Mouse (Mus musculus): ENCODE measurements around the gene Gm960. TPM values are rescaled to one million over a fixed set of nuclear protein-coding genes. Genes with fewer than 3 reads are reported as not detected.

Gene Gm960
- polyA plus RNA-seq, 1 experiment from 2014 or later: 1.1 TPM

- Histone ChIP-seq H3K27ac (replicated peaks in 1 of 2; ENCODE audit: control insufficient read depth in 1 of 2, insufficient read depth in 1 of 2, low read depth in 2 of 2, low read length in 2 of 2) (no peak overlapping the region), H3K4me2 (ENCODE audit: low read length) (no peak overlapping the region), H3K9me3 (ENCODE audit: control insufficient read depth, low read length) (no peaks in the 10 kb centered on the region), H3K4me3 (ENCODE audit: control insufficient read depth in 1 of 2, insufficient read depth in 1 of 2, low read depth in 1 of 2, low read length in 2 of 2) (no peak overlapping the region), H3K4me1 (ENCODE audit: control insufficient read depth in 2 of 2, insufficient read depth in 2 of 2, low read length in 2 of 2) (no peaks in the 10 kb centered on the region), H3K9ac (ENCODE audit: low read length) (no peak overlapping the region), H3K36me3 (ENCODE audit: control insufficient read depth, insufficient read depth, low read length) (no peaks in the 10 kb centered on the region), H3K27me3 (ENCODE audit: control insufficient read depth, insufficient read depth, low read length) (no peaks in the 10 kb centered on the region)
- 69% methylated on average over 11 of the region's 11 CpGs for WGBS
- no peak for ATAC-seq (ENCODE audit: insufficient number of reproducible peaks, insufficient read depth, low FRiP score, low read depth)
Observed at GRCm38 (mm10) chr19:4646917-4647492, 51.5 kb downstream of the Gm960 start.

GRCm38 (mm10) chr19:4644271-4644670 is 54.2 kb downstream of the Gm960 start:
- Histone ChIP-seq H3K27me3 (ENCODE audit: control insufficient read depth, insufficient read depth, low read length) (no peaks in the 10 kb centered on the region), H3K27ac (replicated peaks in 1 of 2; ENCODE audit: control insufficient read depth in 1 of 2, insufficient read depth in 1 of 2, low read depth in 2 of 2, low read length in 2 of 2) (no peak overlapping the region), H3K9ac (ENCODE audit: low read length) (no peak overlapping the region), H3K4me3 (ENCODE audit: control insufficient read depth in 1 of 2, insufficient read depth in 1 of 2, low read depth in 1 of 2, low read length in 2 of 2) (no peak overlapping the region), H3K4me1 (ENCODE audit: control insufficient read depth in 2 of 2, insufficient read depth in 2 of 2, low read length in 2 of 2) (no peaks in the 10 kb centered on the region), H3K4me2 (ENCODE audit: low read length) (no peak overlapping the region), H3K9me3 (ENCODE audit: control insufficient read depth, low read length) (no peaks in the 10 kb centered on the region), H3K36me3 (ENCODE audit: control insufficient read depth, insufficient read depth, low read length) (no peaks in the 10 kb centered on the region)
- ATAC-seq (ENCODE audit: insufficient number of reproducible peaks, insufficient read depth, low FRiP score, low read depth): no peak
- WGBS: 43% methylated on average over 10 of the region's 10 CpGs

DNA sequence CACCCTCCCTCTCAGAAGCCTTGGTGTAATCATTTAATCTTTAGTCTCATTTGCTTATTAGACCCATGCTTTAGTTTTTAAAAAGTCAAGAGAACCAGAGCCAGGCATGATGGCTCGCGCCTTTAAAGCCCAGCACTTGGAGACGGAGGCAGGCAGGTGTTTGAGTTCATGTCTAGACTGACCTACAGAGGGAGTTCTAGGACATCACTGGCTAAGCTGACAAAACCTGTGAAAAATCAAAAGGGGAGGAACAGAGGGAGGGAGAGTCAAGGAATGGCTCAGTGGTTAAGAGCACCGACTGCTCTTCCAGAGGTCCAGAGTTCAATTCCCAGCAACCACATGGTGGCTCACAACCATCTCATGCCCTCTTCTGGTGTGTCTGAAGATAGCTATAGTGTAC is 62.5 kb downstream of the Gm960 start:
- H3K4me1 ChIP-seq (ENCODE audit: control insufficient read depth in 2 of 2, insufficient read depth in 2 of 2, low read length in 2 of 2): no peaks in the 10 kb centered on the region
- H3K4me3 ChIP-seq (ENCODE audit: control insufficient read depth in 1 of 2, insufficient read depth in 1 of 2, low read depth in 1 of 2, low read length in 2 of 2): no peak overlapping the region
- H3K9ac ChIP-seq (ENCODE audit: low read length): no peak overlapping the region
- H3K27ac ChIP-seq (replicated peaks in 1 of 2; ENCODE audit: control insufficient read depth in 1 of 2, insufficient read depth in 1 of 2, low read depth in 2 of 2, low read length in 2 of 2): no peak overlapping the region
- H3K4me2 ChIP-seq (ENCODE audit: low read length): no peak overlapping the region
- no peaks in the 10 kb centered on the region for H3K9me3 ChIP-seq (ENCODE audit: control insufficient read depth, low read length)
- H3K27me3 ChIP-seq (ENCODE audit: control insufficient read depth, insufficient read depth, low read length): peaks cover 9% of the 10 kb centered on the region
- 59% methylated on average over 4 of the region's 4 CpGs for WGBS
- ATAC-seq (ENCODE audit: insufficient number of reproducible peaks, insufficient read depth, low FRiP score, low read depth): no peak
- H3K36me3 ChIP-seq (ENCODE audit: control insufficient read depth, insufficient read depth, low read length): no peaks in the 10 kb centered on the region

- H3K9me3 ChIP-seq (ENCODE audit: control insufficient read depth, low read length): no peaks in the 10 kb centered on the region
- no peak overlapping the region for H3K27ac ChIP-seq (replicated peaks in 1 of 2; ENCODE audit: control insufficient read depth in 1 of 2, insufficient read depth in 1 of 2, low read depth in 2 of 2, low read length in 2 of 2)
- no peak for ATAC-seq (ENCODE audit: insufficient number of reproducible peaks, insufficient read depth, low FRiP score, low read depth)
- H3K4me2 ChIP-seq (ENCODE audit: low read length): no peak overlapping the region
- H3K27me3 ChIP-seq (ENCODE audit: control insufficient read depth, insufficient read depth, low read length): no peaks in the 10 kb centered on the region
- peaks cover 5 to 13% of the 10 kb centered on the region in 2 experiments; a peak in 3 of 4 replicates for H3K4me1 ChIP-seq (ENCODE audit: control insufficient read depth in 2 of 2, insufficient read depth in 2 of 2, low read length in 2 of 2)
- H3K9ac ChIP-seq (ENCODE audit: low read length): no peak overlapping the region
- WGBS: 3% methylated on average over 1 of the region's 1 CpGs
- peaks cover 3% of the 10 kb centered on the region; the same call in 1 of the 2 replicates for H3K36me3 ChIP-seq (ENCODE audit: control insufficient read depth, insufficient read depth, low read length)
- H3K4me3 ChIP-seq (ENCODE audit: control insufficient read depth in 1 of 2, insufficient read depth in 1 of 2, low read depth in 1 of 2, low read length in 2 of 2): no peak overlapping the region
Observed at GRCm38 (mm10) chr19:4628819-4629218, 69.6 kb downstream of the Gm960 start.

DNA sequence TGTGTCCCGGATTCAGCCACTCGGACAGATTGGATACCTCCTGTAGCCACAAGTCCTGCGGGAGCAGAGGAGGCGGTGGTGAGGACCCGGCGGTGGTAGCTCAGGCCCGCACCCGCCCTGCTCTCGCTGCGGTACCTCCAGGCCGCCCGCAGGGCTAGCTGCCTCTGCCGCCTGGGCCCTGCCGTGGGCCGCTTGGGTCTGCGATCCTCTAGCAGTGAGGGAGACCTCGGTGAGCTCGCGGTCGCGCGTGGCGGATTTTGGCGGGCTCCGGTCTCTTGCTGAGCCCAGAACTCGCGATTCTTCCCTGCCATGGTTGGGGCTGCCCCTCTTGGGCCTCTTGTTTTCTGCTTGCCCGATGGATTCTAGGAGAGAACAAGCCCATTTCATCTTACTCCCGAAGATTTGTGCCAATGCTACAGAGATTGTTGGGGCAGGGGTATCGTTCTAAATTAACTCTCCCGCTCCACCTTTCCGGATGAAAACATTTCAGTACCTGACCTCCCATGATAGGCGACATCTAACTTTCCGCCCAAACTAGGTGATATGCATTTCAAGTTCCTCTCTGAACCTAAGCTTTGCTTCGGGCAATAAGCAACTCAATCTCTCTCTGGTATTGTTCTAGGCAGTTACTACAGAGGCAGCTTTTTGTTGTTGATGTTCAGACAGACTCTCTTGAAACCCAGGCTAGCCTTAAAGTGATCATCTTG is 72.5 kb downstream of the Gm960 start:
- Histone ChIP-seq H3K4me1 (ENCODE audit: control insufficient read depth in 2 of 2, insufficient read depth in 2 of 2, low read length in 2 of 2) (peaks cover 5 to 13% of the 10 kb centered on the region in 2 experiments; a peak in 3 of 4 replicates), H3K4me2 (ENCODE audit: low read length) (peak overlapping the region; percentile 73), H3K36me3 (ENCODE audit: control insufficient read depth, insufficient read depth, low read length) (peaks cover 28% of the 10 kb centered on the region), H3K27ac (replicated peaks in 1 of 2; ENCODE audit: control insufficient read depth in 1 of 2, insufficient read depth in 1 of 2, low read depth in 2 of 2, low read length in 2 of 2) (peak overlapping the region; percentile 77 to 80), H3K9ac (ENCODE audit: low read length) (peak overlapping the region; percentile 90), H3K27me3 (ENCODE audit: control insufficient read depth, insufficient read depth, low read length) (no peaks in the 10 kb centered on the region), H3K4me3 (ENCODE audit: control insufficient read depth in 1 of 2, insufficient read depth in 1 of 2, low read depth in 1 of 2, low read length in 2 of 2) (peak overlapping the region; percentile 78 to 82), H3K9me3 (ENCODE audit: control insufficient read depth, low read length) (no peaks in the 10 kb centered on the region)
- 2% methylated on average over 35 of the region's 35 CpGs for WGBS
- ATAC-seq (ENCODE audit: insufficient number of reproducible peaks, insufficient read depth, low FRiP score, low read depth): peak; percentile 48

DNA sequence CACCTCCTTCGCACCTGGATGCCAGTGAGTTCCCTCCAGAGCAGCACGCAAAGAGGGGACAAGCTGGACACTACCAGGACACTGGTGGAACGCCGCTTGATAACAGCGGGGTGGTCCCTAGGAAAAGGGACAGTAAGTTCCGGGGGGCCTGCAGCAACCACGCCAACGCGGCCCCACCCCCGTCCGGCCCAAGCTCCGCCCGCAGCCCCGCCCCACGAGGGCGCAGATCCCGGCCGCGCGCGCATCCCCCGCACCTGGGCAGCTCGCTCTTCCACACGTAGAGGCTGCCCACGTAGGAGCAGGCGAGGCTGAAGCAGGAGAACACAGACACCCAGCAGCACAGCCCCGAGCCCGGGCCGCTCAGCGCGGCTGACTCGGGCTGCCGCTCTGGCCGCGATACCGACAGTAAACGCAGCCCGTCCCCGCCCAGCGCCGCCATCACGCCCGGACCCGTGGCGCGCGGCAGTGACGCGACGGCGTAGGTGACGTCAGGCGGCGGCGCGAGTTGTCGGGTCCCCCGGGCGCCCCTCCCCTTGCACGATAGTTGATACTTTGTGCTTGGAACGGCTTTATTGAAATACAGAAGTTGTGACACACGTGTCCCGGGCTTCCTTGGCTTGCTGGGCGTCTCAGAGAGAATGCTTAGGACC is 73.2 kb downstream of the Gm960 start, which contains the start of gene Rce1:
TSS of gene Rce1 (minus strand) at position 463 of the 650 bp plus-strand sequence.
- H3K4me2 ChIP-seq (ENCODE audit: low read length): peak within 1 kb of the TSS; percentile 73

GRCm38 (mm10) chr19:4624406-4625178 is 73.9 kb downstream of the Gm960 start:
- H3K27ac ChIP-seq (replicated peaks in 1 of 2; ENCODE audit: control insufficient read depth in 1 of 2, insufficient read depth in 1 of 2, low read depth in 2 of 2, low read length in 2 of 2): peak overlapping the region in 1 of 2 experiments; percentile 80; a peak in 2 of 4 replicates
- H3K9ac ChIP-seq (ENCODE audit: low read length): peak overlapping the region; percentile 90
- H3K36me3 ChIP-seq (ENCODE audit: control insufficient read depth, insufficient read depth, low read length): peaks cover 34% of the 10 kb centered on the region
- 24% methylated on average over 4 of the region's 4 CpGs for WGBS
- H3K4me3 ChIP-seq (ENCODE audit: control insufficient read depth in 1 of 2, insufficient read depth in 1 of 2, low read depth in 1 of 2, low read length in 2 of 2): peak overlapping the region; percentile 78 to 82
- peaks cover 5 to 13% of the 10 kb centered on the region in 2 experiments; a peak in 3 of 4 replicates for H3K4me1 ChIP-seq (ENCODE audit: control insufficient read depth in 2 of 2, insufficient read depth in 2 of 2, low read length in 2 of 2)
- no peak for ATAC-seq (ENCODE audit: insufficient number of reproducible peaks, insufficient read depth, low FRiP score, low read depth)
- H3K4me2 ChIP-seq (ENCODE audit: low read length): peak overlapping the region; percentile 73
- no peaks in the 10 kb centered on the region for H3K9me3 ChIP-seq (ENCODE audit: control insufficient read depth, low read length)
- H3K27me3 ChIP-seq (ENCODE audit: control insufficient read depth, insufficient read depth, low read length): no peaks in the 10 kb centered on the region

More for the DNA sequence above, 73.2 kb downstream of the Gm960 start, which contains the start of gene Rce1:
- peak within 1 kb of the TSS; percentile 78 to 82 for H3K4me3 ChIP-seq (ENCODE audit: control insufficient read depth in 1 of 2, insufficient read depth in 1 of 2, low read depth in 1 of 2, low read length in 2 of 2)
- no peaks in the 10 kb centered on the region for H3K27me3 ChIP-seq (ENCODE audit: control insufficient read depth, insufficient read depth, low read length)
- peaks cover 34% of the 10 kb centered on the region for H3K36me3 ChIP-seq (ENCODE audit: control insufficient read depth, insufficient read depth, low read length)
- ATAC-seq (ENCODE audit: insufficient number of reproducible peaks, insufficient read depth, low FRiP score, low read depth): peak; percentile 84
- H3K9ac ChIP-seq (ENCODE audit: low read length): peak within 1 kb of the TSS; percentile 90
- H3K4me1 ChIP-seq (ENCODE audit: control insufficient read depth in 2 of 2, insufficient read depth in 2 of 2, low read length in 2 of 2): peaks cover 5 to 13% of the 10 kb centered on the region in 2 experiments; a peak in 3 of 4 replicates
- under 1% methylated on average over 64 of the region's 64 CpGs for WGBS
- H3K27ac ChIP-seq (replicated peaks in 1 of 2; ENCODE audit: control insufficient read depth in 1 of 2, insufficient read depth in 1 of 2, low read depth in 2 of 2, low read length in 2 of 2): peak within 1 kb of the TSS; percentile 78 to 80
- H3K9me3 ChIP-seq (ENCODE audit: control insufficient read depth, low read length): no peaks in the 10 kb centered on the region

Data from heart, embryonic 14.5 days (tissue).